Mouse (Mus musculus) lung, postnatal 25 days (tissue): ENCODE data around the gene H2-DMb1.
"Not testable (repeated sequence)": the region's sequence is repeated elsewhere in the genome, so short reads cannot be mapped to it uniquely, and the experiment has no call there.

Source experiments
- DNase-seq: peaks from one replicate; pipeline ENCODE4 v3.0.0; 2022; ENCODE audit warnings: low spot score

Gene H2-DMb1

GRCm38 (mm10) chr17:34144221-34144620 lies 8.7 kb upstream of the H2-DMb1 start:
- DNase-seq = not testable (repeated sequence)

GRCm38 (mm10) chr17:34144960-34145371 lies 7.9 kb upstream of the H2-DMb1 start:
- peak; percentile 65 for DNase-seq

- DNase-seq = no peak
Observed at GRCm38 (mm10) chr17:34155534-34155933, 2.7 kb downstream of the H2-DMb1 start.

- DNase-seq = peak; percentile 18
Observed at GRCm38 (mm10) chr17:34164202-34164895, 11.5 kb downstream of the H2-DMb1 start.

GRCm38 (mm10) chr17:34165033-34165730 lies 12.3 kb downstream of the H2-DMb1 start:
- peak; percentile 14 for DNase-seq

GRCm38 (mm10) chr17:34169279-34169678 lies 16.4 kb downstream of the H2-DMb1 start:
- DNase-seq = peak; percentile 69

- no peak for DNase-seq
Observed at GRCm38 (mm10) chr17:34170487-34170876, 17.6 kb downstream of the H2-DMb1 start.

GRCm38 (mm10) chr17:34170877-34171498 lies 18.1 kb downstream of the H2-DMb1 start:
- DNase-seq = peak; percentile 86

GRCm38 (mm10) chr17:34172528-34172927 lies 19.7 kb downstream of the H2-DMb1 start:
- DNase-seq = no peak

GRCm38 (mm10) chr17:34174075-34174474 lies 21.2 kb downstream of the H2-DMb1 start:
- no peak for DNase-seq

GRCm38 (mm10) chr17:34177179-34177578 lies 24.3 kb downstream of the H2-DMb1 start:
- DNase-seq = no peak

- DNase-seq = no peak
Observed at GRCm38 (mm10) chr17:34179019-34179418, 26.1 kb downstream of the H2-DMb1 start.

GRCm38 (mm10) chr17:34179913-34180859 lies 27.3 kb downstream of the H2-DMb1 start:
- no peak for DNase-seq

- DNase-seq = no peak
Observed at GRCm38 (mm10) chr17:34183564-34184219, 30.8 kb downstream of the H2-DMb1 start.

GRCm38 (mm10) chr17:34185526-34185925 lies 32.7 kb downstream of the H2-DMb1 start:
- DNase-seq = no peak

GRCm38 (mm10) chr17:34186885-34187260 lies 34.0 kb downstream of the H2-DMb1 start:
- peak; percentile 47 for DNase-seq

GRCm38 (mm10) chr17:34187261-34187916 lies 34.5 kb downstream of the H2-DMb1 start, which contains the start of the genes Tap1 and Psmb9:
Tap1 (plus strand) TSS chr17:34187553.
Psmb9 (minus strand) TSS chr17:34187764.
- peak; percentile 98 for DNase-seq

- no peak for DNase-seq
Observed at GRCm38 (mm10) chr17:34188010-34188409, 35.1 kb downstream of the H2-DMb1 start.

GRCm38 (mm10) chr17:34188986-34189385 lies 36.1 kb downstream of the H2-DMb1 start:
- no peak for DNase-seq

GRCm38 (mm10) chr17:34192852-34193251 lies 40.0 kb downstream of the H2-DMb1 start:
- DNase-seq = no peak

GRCm38 (mm10) chr17:34193468-34193867 lies 40.6 kb downstream of the H2-DMb1 start:
- DNase-seq = no peak
